Mouse (Mus musculus) CH12.LX (cell line): ENCODE results near the gene Arhgef2. TPM values are rescaled to one million over a fixed set of nuclear protein-coding genes. Genes with fewer than 3 reads are reported as not detected.

Experiments used
- DNase-seq: peaks from one replicate; pipeline ENCODE4 v3.0.0-alpha.2; 2013; ENCODE audit errors: extremely low read depth
- H3K27ac ChIP-seq: 2 replicates; pipeline ENCODE4 v1.5.1; 2012; ENCODE audit warnings: low read depth, mild to moderate bottlenecking, control low read depth, moderate library complexity; ENCODE audit not compliant: insufficient read depth
- H3K27me3 ChIP-seq: replicated peaks from 2 replicates; pipeline ENCODE3; 2012; ENCODE audit warnings: inconsistent platforms
- H3K36me3 ChIP-seq, 2 experiments: replicated peaks in 1 of 2; 2 replicates each; pipeline versions ENCODE3 to v1.6.1; 2012; ENCODE audit warnings: inconsistent platforms in 1 of 2, low read length in 1 of 2, mild to moderate bottlenecking in 1 of 2, mixed read lengths in 1 of 2, moderate library complexity in 1 of 2; ENCODE audit not compliant: control insufficient read depth in 1 of 2, insufficient read depth in 1 of 2
- H3K4me1 ChIP-seq, 2 experiments: 2 replicates each; pipeline ENCODE4 v1.6.1; 2012; ENCODE audit warnings: inconsistent platforms in 1 of 2, moderate library complexity in 1 of 2; ENCODE audit not compliant: insufficient read depth in 2 of 2, control insufficient read depth in 1 of 2
- H3K4me2 ChIP-seq: 2 replicates; pipeline ENCODE4 v1.6.1; 2012; ENCODE audit warnings: low read depth, mild to moderate bottlenecking, control low read depth; ENCODE audit not compliant: poor library complexity, insufficient read depth, severe bottlenecking
- H3K4me3 ChIP-seq, 3 experiments: fragments of 150-350 bp in 1 of 3; sonication (generic) in 1 of 3; replicated peaks in 1 of 3; 2 replicates each; pipeline versions ENCODE3 to v1.5.1; 2011 to 2012; ENCODE audit warnings: low read depth in 2 of 3, low read length in 2 of 3, mild to moderate bottlenecking in 2 of 3, moderate library complexity in 2 of 3, control low read depth in 1 of 3, improper control_type of control experiment in 1 of 3, inconsistent platforms in 1 of 3, mixed read lengths in 1 of 3; ENCODE audit not compliant: poor library complexity in 1 of 3
- H3K79me2 ChIP-seq: replicated peaks from 2 replicates; pipeline ENCODE4 v1.6.1; 2012; ENCODE audit warnings: mild to moderate bottlenecking, moderate library complexity; ENCODE audit not compliant: control insufficient read depth, poor library complexity, insufficient read depth, severe bottlenecking; ENCODE audit errors: extremely low read depth
- H3K9ac ChIP-seq: 2 replicates; pipeline ENCODE4 v1.6.1; 2012; ENCODE audit warnings: low read depth, mild to moderate bottlenecking, control low read depth, moderate library complexity; ENCODE audit not compliant: insufficient read depth
- H3K9me3 ChIP-seq: replicated peaks from 2 replicates; pipeline ENCODE3; 2012; ENCODE audit warnings: low read length, inconsistent platforms, mixed read lengths
- BHLHE40 ChIP-seq: IDR thresholded peaks from 2 replicates; pipeline ENCODE4 v1.6.1; 2011; ENCODE audit warnings: mild to moderate bottlenecking, low read depth, low read length, improper control_type of control experiment
- CHD2 ChIP-seq: IDR thresholded peaks from 2 replicates; pipeline ENCODE4 v1.6.1; 2011; ENCODE audit warnings: low read length, improper control_type of control experiment
- CTCF ChIP-seq, 2 experiments: IDR thresholded peaks in 1 of 2; conservative IDR thresholded peaks in 1 of 2; 2 replicates each; pipeline ENCODE4 v1.5.1; 2011 to 2012; ENCODE audit warnings: low read depth in 2 of 2, low read length in 2 of 2, improper control_type of control experiment in 1 of 2, inconsistent platforms in 1 of 2, mild to moderate bottlenecking in 1 of 2, moderate library complexity in 1 of 2
- ETS1 ChIP-seq: conservative IDR thresholded peaks from 2 replicates; pipeline ENCODE4 v1.6.1; 2012; ENCODE audit warnings: low read depth, mild to moderate bottlenecking, inconsistent platforms, low read length, improper control_type of control experiment, moderate library complexity
- HCFC1 ChIP-seq: IDR thresholded peaks from 2 replicates; pipeline ENCODE4 v1.6.1; 2012; ENCODE audit warnings: low read depth, mild to moderate bottlenecking, inconsistent platforms, low read length, improper control_type of control experiment
- JUN ChIP-seq: IDR thresholded peaks from 2 replicates; pipeline ENCODE4 v1.6.1; 2011; ENCODE audit warnings: low read depth, mild to moderate bottlenecking, low read length, improper control_type of control experiment, moderate library complexity; ENCODE audit not compliant: insufficient read depth
- JUND ChIP-seq: conservative IDR thresholded peaks from 2 replicates; pipeline ENCODE4 v1.6.1; 2011; ENCODE audit warnings: low read depth, low read length, improper control_type of control experiment
- KAT2A ChIP-seq: IDR thresholded peaks from 2 replicates; pipeline ENCODE4 v1.6.1; 2012; ENCODE audit warnings: low read length, improper control_type of control experiment, inconsistent platforms; ENCODE audit not compliant: insufficient replicate concordance
- MAX ChIP-seq: IDR thresholded peaks from 2 replicates; pipeline ENCODE4 v1.6.1; 2011; ENCODE audit warnings: low read length, improper control_type of control experiment
- MAZ ChIP-seq: IDR thresholded peaks from 2 replicates; pipeline ENCODE4 v1.6.1; 2012; ENCODE audit warnings: low read depth, mild to moderate bottlenecking, inconsistent platforms, low read length, improper control_type of control experiment, moderate library complexity
- MEF2A ChIP-seq: IDR thresholded peaks from 2 replicates; pipeline ENCODE4 v1.6.1; 2014; ENCODE audit warnings: low read depth, mild to moderate bottlenecking, inconsistent platforms, low read length, improper control_type of control experiment, borderline replicate concordance
- MXI1 ChIP-seq: IDR thresholded peaks from 2 replicates; pipeline ENCODE4 v1.6.1; 2011; ENCODE audit warnings: mild to moderate bottlenecking, low read depth, low read length, improper control_type of control experiment
- MYC ChIP-seq: IDR thresholded peaks from 2 replicates; pipeline ENCODE4 v1.6.1; 2011; ENCODE audit warnings: low read depth, mild to moderate bottlenecking, improper control_type of control experiment, low read length
- NELFE ChIP-seq: IDR thresholded peaks from 2 replicates; pipeline ENCODE4 v1.6.1; 2011; ENCODE audit warnings: low read depth, low read length, improper control_type of control experiment
- NRF1 ChIP-seq: IDR thresholded peaks from 2 replicates; pipeline ENCODE4 v1.6.1; 2014; ENCODE audit warnings: low read depth, mild to moderate bottlenecking, inconsistent platforms, low read length, improper control_type of control experiment, moderate library complexity
- POLR2AphosphoS2 ChIP-seq: IDR thresholded peaks from 2 replicates; pipeline ENCODE4 v1.6.1; 2011; ENCODE audit warnings: low read depth, low read length, improper control_type of control experiment
- SIN3A ChIP-seq: IDR thresholded peaks from 2 replicates; pipeline ENCODE4 v1.6.1; 2012; ENCODE audit warnings: low read length, improper control_type of control experiment, inconsistent platforms
- SMC3 ChIP-seq: IDR thresholded peaks from 2 replicates; pipeline ENCODE4 v1.6.1; 2011; ENCODE audit warnings: low read depth, low read length, improper control_type of control experiment
- TCF12 ChIP-seq: IDR thresholded peaks from 2 replicates; pipeline ENCODE4 v1.6.1; 2014; ENCODE audit warnings: low read depth, mild to moderate bottlenecking, inconsistent platforms, low read length, improper control_type of control experiment
- USF1 ChIP-seq: IDR thresholded peaks from 2 replicates; pipeline ENCODE4 v1.6.1; 2014; ENCODE audit warnings: low read depth, mild to moderate bottlenecking, inconsistent platforms, low read length, improper control_type of control experiment
- USF2 ChIP-seq: conservative IDR thresholded peaks from 2 replicates; pipeline ENCODE4 v1.6.1; 2011; ENCODE audit warnings: low read depth, low read length, improper control_type of control experiment
- ZC3H11A ChIP-seq: IDR thresholded peaks from 2 replicates; pipeline ENCODE4 v1.6.1; 2012; ENCODE audit warnings: low read depth, mild to moderate bottlenecking, inconsistent platforms, low read length, improper control_type of control experiment
- ZMIZ1 ChIP-seq: IDR thresholded peaks from 2 replicates; pipeline ENCODE4 v1.6.1; 2012; ENCODE audit warnings: low read depth, mild to moderate bottlenecking, inconsistent platforms, low read length, improper control_type of control experiment
- ZNF384 ChIP-seq: IDR thresholded peaks from 2 replicates; pipeline ENCODE4 v1.6.1; 2012; ENCODE audit warnings: low read depth, low read length, improper control_type of control experiment, inconsistent platforms
- dilution Hi-C: fragments of 300-500 bp; cut with MboI; formaldehyde crosslinking; loops from 2 replicates; pipeline ENCODE4 v1.14.3; 2020; ENCODE audit warnings: low sequenced_read_pairs; ENCODE audit not compliant: extremely low pct_unique_long_range_greater_than_20kb, extremely low pct_ligation_motif_present
- in situ Hi-C: fragments of 300-500 bp; cut with MboI; formaldehyde crosslinking; loops from 3 replicates; pipeline ENCODE4 v1.14.3; 2019; ENCODE audit warnings: low sequenced_read_pairs, low pct_ligation_motif_present, low pct_unique_long_range_greater_than_20kb, mixed read lengths
- polyA plus RNA-seq: library from polyadenylated mRNA; unstranded; fragments of >175 nt; gene quantifications from 2 replicates; pipeline ENCODE4 v1.2.1, GENCODE M21; 2012; ENCODE audit warnings: low read depth; ENCODE audit not compliant: insufficient read length
- total RNA-seq, 2 experiments: library from RNA; depleted of rRNA; stranded (reverse); fragments of 300-350 nt in 1 of 2; fragments of >200 nt in 1 of 2; gene quantifications; 2 replicates each; pipeline ENCODE4 v1.2.3; 2012 to 2014

Arhgef2 gene
- total and polyA plus RNA-seq, 3 experiments: 18.5 to 43.9 (median 43.1) TPM

GRCm38 (mm10) chr3:88658441-88659127 is 52.8 kb downstream of the Arhgef2 start:
- dilution Hi-C loops: no loop called here
- no peaks in the 10 kb centered on the region for H3K79me2 ChIP-seq
- no peak overlapping the region for H3K4me2 ChIP-seq
- in situ Hi-C loops: no loop called here
- no peaks in the 10 kb centered on the region for H3K27me3 ChIP-seq
- no peak overlapping the region for H3K27ac ChIP-seq
- TF ChIP-seq MEF2A: no peak
- no peak for TF ChIP-seq MXI1
- TF ChIP-seq MAX: no peak
- no peak for TF ChIP-seq CTCF (conservative IDR thresholded peaks at IDR 0.05 in 1 of 2, IDR thresholded peaks at IDR 0.05 in 1 of 2; ENCODE audit: low read depth in 2 of 2, low read length in 2 of 2)
- no peak for TF ChIP-seq NRF1
- no peak for TF ChIP-seq TCF12
- no peak for TF ChIP-seq BHLHE40
- no peak for TF ChIP-seq ZC3H11A
- no peak for TF ChIP-seq SIN3A
- TF ChIP-seq MYC: no peak
- no peak for TF ChIP-seq CHD2
- no peak for TF ChIP-seq KAT2A
- TF ChIP-seq JUND: no peak
- no peak for TF ChIP-seq POLR2AphosphoS2
- no peak for TF ChIP-seq HCFC1
- no peak for TF ChIP-seq ZNF384
- no peak for TF ChIP-seq MAZ
- no peak overlapping the region for H3K4me3 ChIP-seq
- no peaks in the 10 kb centered on the region for H3K36me3 ChIP-seq
- H3K9ac ChIP-seq: no peak overlapping the region
- peaks cover 2% of the 10 kb centered on the region for H3K9me3 ChIP-seq
- DNase-seq: no peak
- peaks cover 11 to 36% of the 10 kb centered on the region in 2 experiments for H3K4me1 ChIP-seq

- no peak for DNase-seq
- Histone ChIP-seq H3K9ac (no peak overlapping the region), H3K9me3 (peaks cover 2% of the 10 kb centered on the region), H3K36me3 (no peaks in the 10 kb centered on the region), H3K27ac (no peak overlapping the region), H3K4me2 (no peak overlapping the region), H3K27me3 (no peaks in the 10 kb centered on the region), H3K79me2 (no peaks in the 10 kb centered on the region), H3K4me1 (peaks cover 8 to 32% of the 10 kb centered on the region in 2 experiments), H3K4me3 (no peak overlapping the region)
- TF ChIP-seq JUN (no peak), MYC (no peak), ZC3H11A (no peak), CHD2 (no peak), SMC3 (no peak), BHLHE40 (no peak), MAZ (no peak), NELFE (no peak), CTCF (conservative IDR thresholded peaks at IDR 0.05 in 1 of 2, IDR thresholded peaks at IDR 0.05 in 1 of 2; ENCODE audit: low read depth in 2 of 2, low read length in 2 of 2) (no peak), USF2 (no peak), ZMIZ1 (no peak), ETS1 (no peak), KAT2A (no peak), USF1 (no peak)
- in situ Hi-C loops (no loop called here), dilution Hi-C loops (no loop called here)
Observed at GRCm38 (mm10) chr3:88659798-88660197, 54.0 kb downstream of the Arhgef2 start.
